8 mouse cellular contexts compared by ENCODE assay signal in genomic region chr5:24995576-24996100, GRCm38 (mm10).
DNase-seq lines count a peak whose midpoint lies in the region; ATAC-seq lines count a peak whose summit lies in the region.

No protein-coding gene starts in this region.

- no peak overlapping the region for H3K27ac ChIP-seq in forebrain, embryonic 13.5 days
- no peak overlapping the region for H3K27ac ChIP-seq in forebrain, embryonic 11.5 days (ENCODE audit: low read depth, low read length)
- H3K27ac ChIP-seq in hindbrain, embryonic 14.5 days: no peak overlapping the region
- H3K27ac ChIP-seq in neural tube, embryonic 12.5 days: no peak overlapping the region

- H3K9ac ChIP-seq in forebrain, embryonic 13.5 days: 0 out of 2 replicates have a peak overlapping the region, but pooled peaks have one; percentile 8
- H3K9ac ChIP-seq in forebrain, embryonic 11.5 days (ENCODE audit: low read length): no peak overlapping the region
- no peak overlapping the region for H3K9ac ChIP-seq in hindbrain, embryonic 14.5 days
- no peak overlapping the region for H3K9ac ChIP-seq in neural tube, embryonic 12.5 days

- H3K4me1 ChIP-seq in forebrain, embryonic 13.5 days: no peaks in the 10 kb centered on the region
- no peaks in the 10 kb centered on the region for H3K4me1 ChIP-seq in forebrain, embryonic 11.5 days (replicated peaks; ENCODE audit: control insufficient read depth, insufficient read depth, low read length)
- no peaks in the 10 kb centered on the region for H3K4me1 ChIP-seq in hindbrain, embryonic 14.5 days (replicated peaks; ENCODE audit: control insufficient read depth, insufficient read depth, low read length)
- H3K4me1 ChIP-seq in neural tube, embryonic 12.5 days: no peaks in the 10 kb centered on the region

- no peak overlapping the region for H3K4me2 ChIP-seq in forebrain, embryonic 13.5 days
- no peak overlapping the region for H3K4me2 ChIP-seq in forebrain, embryonic 11.5 days (ENCODE audit: low read depth, low read length, severe bottlenecking)
- H3K4me2 ChIP-seq in hindbrain, embryonic 14.5 days (replicated peaks): peak overlapping the region; percentile 20
- peak overlapping the region; percentile 30 for H3K4me2 ChIP-seq in neural tube, embryonic 12.5 days (replicated peaks)

- H3K27me3 ChIP-seq in forebrain, embryonic 13.5 days: no peaks in the 10 kb centered on the region
- H3K27me3 ChIP-seq in forebrain, embryonic 11.5 days (ENCODE audit: control insufficient read depth, insufficient read depth, low read length): no peaks in the 10 kb centered on the region
- no peaks in the 10 kb centered on the region for H3K27me3 ChIP-seq in hindbrain, embryonic 14.5 days (ENCODE audit: control insufficient read depth, insufficient read depth, low read length)
- H3K27me3 ChIP-seq in neural tube, embryonic 12.5 days (replicated peaks): no peaks in the 10 kb centered on the region

- peak; percentile 41; the same call in 1 of the 2 replicates for ATAC-seq in forebrain, embryonic 13.5 days
- ATAC-seq in forebrain, embryonic 11.5 days (replicated peaks; ENCODE audit: low FRiP score): no peak
- ATAC-seq in hindbrain, embryonic 14.5 days (ENCODE audit: low FRiP score): peak; percentile 77; the same call in 1 of the 2 replicates
- ATAC-seq in neural tube, embryonic 12.5 days (ENCODE audit: low FRiP score, low read depth): no peak

- no peak overlapping the region for H3K4me3 ChIP-seq in forebrain, embryonic 13.5 days
- H3K4me3 ChIP-seq in forebrain, embryonic 11.5 days (ENCODE audit: low read depth, low read length): no peak overlapping the region
- H3K4me3 ChIP-seq in hindbrain, embryonic 14.5 days (replicated peaks; ENCODE audit: low read length): no peak overlapping the region
- no peak overlapping the region for H3K4me3 ChIP-seq in neural tube, embryonic 12.5 days

- H3K9me3 ChIP-seq in forebrain, embryonic 13.5 days (replicated peaks): no peaks in the 10 kb centered on the region
- H3K9me3 ChIP-seq in forebrain, embryonic 11.5 days (ENCODE audit: control insufficient read depth, low read length): no peaks in the 10 kb centered on the region
- no peaks in the 10 kb centered on the region for H3K9me3 ChIP-seq in hindbrain, embryonic 14.5 days (ENCODE audit: control insufficient read depth, low read length)
- H3K9me3 ChIP-seq in neural tube, embryonic 12.5 days: no peaks in the 10 kb centered on the region

- no peak for DNase-seq in forebrain, embryonic 11.5 days (ENCODE audit: low spot score)
- peak; percentile 68 for DNase-seq in cerebellum, adult 18-20 months
- peak; percentile 61 to 83 for DNase-seq in frontal cortex, postnatal 36 days (ENCODE audit: low spot score in 2 of 2)
- DNase-seq in hindbrain, embryonic 14.5 days (ENCODE audit: low spot score): peak; percentile 57
- peak; percentile 61 to 72 for DNase-seq in left cerebral cortex, postnatal 36 days (ENCODE audit: low spot score in 2 of 2)
- no peak for DNase-seq in spleen, postnatal 36 days (ENCODE audit: low spot score in 2 of 2)

- intact Hi-C loops in left cerebral cortex, postnatal 36 days (cut with DNase I): loop anchor here (5.0 kb wide), 1 partner anchor 83 kb away; no protein-coding TSS in a partner anchor

- 65% methylated on average over 13 of the region's 13 CpGs for WGBS in forebrain, embryonic 13.5 days
- WGBS in forebrain, embryonic 11.5 days: 72% methylated on average over 13 of the region's 13 CpGs
- WGBS in hindbrain, embryonic 14.5 days: 59% methylated on average over 13 of the region's 13 CpGs
- 68% methylated on average over 13 of the region's 13 CpGs for WGBS in neural tube, embryonic 12.5 days

- no peaks in the 10 kb centered on the region for H3K36me3 ChIP-seq in forebrain, embryonic 13.5 days (ENCODE audit: poor library complexity, severe bottlenecking)
- no peaks in the 10 kb centered on the region for H3K36me3 ChIP-seq in forebrain, embryonic 11.5 days (ENCODE audit: control insufficient read depth, insufficient read depth, low read length)
- no peaks in the 10 kb centered on the region for H3K36me3 ChIP-seq in hindbrain, embryonic 14.5 days (replicated peaks; ENCODE audit: control insufficient read depth, insufficient read depth)
- no peaks in the 10 kb centered on the region for H3K36me3 ChIP-seq in neural tube, embryonic 12.5 days

Comparison
In these comparisons a context has a peak if more than half of its experiments do, and no peak if none do; other contexts are left out.
1. ATAC-seq: peak in forebrain, embryonic 13.5 days (single experiment) and hindbrain, embryonic 14.5 days (single experiment); none in forebrain, embryonic 11.5 days (single experiment) and neural tube, embryonic 12.5 days (single experiment).
2. H3K4me2 ChIP-seq: peak in hindbrain, embryonic 14.5 days (single experiment) and neural tube, embryonic 12.5 days (single experiment); none in forebrain, embryonic 13.5 days (single experiment) and forebrain, embryonic 11.5 days (single experiment).
3. DNase-seq: peak in cerebellum, adult 18-20 months (2 of 2), frontal cortex, postnatal 36 days (2 of 2), hindbrain, embryonic 14.5 days (single experiment) and left cerebral cortex, postnatal 36 days (2 of 2); none in forebrain, embryonic 11.5 days (single experiment) and spleen, postnatal 36 days (0 of 2).